7 mouse cellular contexts compared by ENCODE assay signal in the genomic region with DNA sequence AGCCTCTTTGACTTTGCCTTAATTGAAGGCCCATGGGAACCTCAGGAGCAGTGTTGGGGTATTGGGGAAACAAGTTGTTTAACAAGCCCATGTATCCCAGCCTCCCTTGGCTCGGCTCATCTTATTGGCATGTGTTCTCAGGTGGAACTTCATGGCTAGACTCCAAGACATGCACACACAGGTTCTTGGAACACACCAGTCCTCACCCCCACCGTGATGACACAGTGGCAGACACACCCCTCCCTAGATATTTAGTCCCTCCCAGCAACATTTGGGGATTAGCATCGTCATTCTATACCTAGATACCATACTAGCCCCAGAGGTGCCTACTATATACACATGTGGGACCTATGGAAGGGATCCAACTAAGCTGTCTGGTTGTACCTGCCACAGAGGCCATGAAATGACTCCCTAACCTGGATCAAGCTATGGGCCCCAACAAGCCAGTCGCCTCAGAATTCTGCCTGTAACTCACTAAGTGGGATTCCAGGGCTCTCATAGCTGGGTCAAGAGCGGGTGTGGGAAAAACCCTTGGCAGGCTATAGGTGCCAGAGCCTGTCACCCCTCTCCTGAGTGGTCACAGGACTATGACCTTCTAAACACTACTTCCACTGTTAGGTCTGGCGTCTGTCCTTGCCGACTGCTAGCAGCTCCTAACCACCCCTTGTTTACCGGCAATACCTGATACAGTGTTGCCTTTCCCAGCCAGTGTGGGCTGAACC. TPM values are rescaled to one million over a fixed set of nuclear protein-coding genes. Genes with fewer than 3 reads are reported as not detected.
DNase-seq lines count a peak whose midpoint lies in the region; ATAC-seq lines count a peak whose summit lies in the region.

No protein-coding gene starts in this region.

- H3K36me3 ChIP-seq in erythroblast, embryonic 14.5 days (ENCODE audit: control insufficient read depth), result peaks cover 44% of the 10 kb centered on the region
- H3K36me3 ChIP-seq in intestine, embryonic 15.5 days, result peaks cover 9% of the 10 kb centered on the region; the same call in 1 of the 2 replicates

- H3K4me3 ChIP-seq in brown adipose tissue, adult 24 weeks (ENCODE audit: insufficient read depth, low read depth, low read length), result peak overlapping the region; percentile 72
- H3K4me3 ChIP-seq in erythroblast, embryonic 14.5 days (replicated peaks), result peak overlapping the region; percentile 91
- peak overlapping the region; percentile 62 for H3K4me3 ChIP-seq in intestine, embryonic 15.5 days (replicated peaks)

- H3K27ac ChIP-seq in brown adipose tissue, adult 24 weeks (replicated peaks; ENCODE audit: low read depth, low read length), result peak overlapping the region; percentile 74
- peak overlapping the region; percentile 18; the same call in 1 of the 2 replicates for H3K27ac ChIP-seq in intestine, embryonic 15.5 days

- H3K27me3 ChIP-seq in erythroblast, embryonic 14.5 days (ENCODE audit: control insufficient read depth), result peaks cover 1% of the 10 kb centered on the region
- no peaks in the 10 kb centered on the region; the same call in 1 of the 2 replicates for H3K27me3 ChIP-seq in intestine, embryonic 15.5 days (replicated peaks)

- no peaks in the 10 kb centered on the region for H3K9me3 ChIP-seq in erythroblast, embryonic 14.5 days (ENCODE audit: control insufficient read depth, low read length)
- H3K9me3 ChIP-seq in intestine, embryonic 15.5 days, result no peaks in the 10 kb centered on the region

- DNase-seq in lung, adult 18-20 months, result peak; percentile 86 to 88
- DNase-seq in embryo, embryonic 10.5 days (ENCODE audit: low spot score), result no peak
- DNase-seq in ovary, postnatal 14 days (ENCODE audit: low spot score), result no peak
- DNase-seq in gastrocnemius, adult 18-20 months (ENCODE audit: low spot score), result no peak

- 65% methylated on average over 8 of the region's 8 CpGs for WGBS in intestine, embryonic 15.5 days

- H3K4me1 ChIP-seq in brown adipose tissue, adult 24 weeks (ENCODE audit: control insufficient read depth, insufficient read depth, insufficient read length, low read length), result no peaks in the 10 kb centered on the region
- H3K4me1 ChIP-seq in erythroblast, embryonic 14.5 days (ENCODE audit: control insufficient read depth), result peaks cover 91% of the 10 kb centered on the region
- H3K4me1 ChIP-seq in intestine, embryonic 15.5 days (replicated peaks), result peaks cover 24% of the 10 kb centered on the region

- no peak for ATAC-seq in intestine, embryonic 15.5 days

- H3K4me2 ChIP-seq in intestine, embryonic 15.5 days (replicated peaks), result peak overlapping the region; percentile 76

- peak overlapping the region; percentile 30; the same call in 1 of the 2 replicates for H3K9ac ChIP-seq in intestine, embryonic 15.5 days

RNA-seq across cellular contexts. Expression of a gene that starts 2.4 kb away (rescaled TPM):
- polyA plus RNA-seq in brown adipose tissue, adult 24 weeks (2012; ENCODE audit: insufficient read depth, insufficient read length, missing spikeins), result 23.1 and 44.9 TPM in 2 replicates
- polyA plus RNA-seq in erythroblast, embryonic 14.5 days (2012), result 1.9 and 4.1 TPM in 2 replicates
- 16.2 and 16.8 TPM in 2 replicates for polyA plus RNA-seq in intestine, embryonic 15.5 days (2015; fragmentation: Nextera tagmentation; extraction: Ambion mirVana)
- 1 to 10 TPM; 6.0 to 6.6 TPM for total RNA-seq in gastrocnemius, adult 18-20 months (2021)

RNA-seq across cellular contexts. Expression of a gene that starts 8.5 kb away (rescaled TPM):
- 18.4 and 23.6 TPM in 2 replicates for polyA plus RNA-seq in brown adipose tissue, adult 24 weeks (2012; ENCODE audit: insufficient read depth, insufficient read length, missing spikeins)
- 0.11 TPM in 2 replicates for polyA plus RNA-seq in erythroblast, embryonic 14.5 days (2012)
- 34.8 and 35.4 TPM in 2 replicates for polyA plus RNA-seq in intestine, embryonic 15.5 days (2015; fragmentation: Nextera tagmentation; extraction: Ambion mirVana)
- total RNA-seq in gastrocnemius, adult 18-20 months (2021), result 10 to 100 TPM; 33.6 to 34.8 TPM

RNA-seq across cellular contexts. Expression of a gene that starts 39.9 kb away (rescaled TPM):
- polyA plus RNA-seq in brown adipose tissue, adult 24 weeks (2012; ENCODE audit: insufficient read depth, insufficient read length, missing spikeins), result 52.8 and 58.3 TPM in 2 replicates
- 0.24 and 0.32 TPM in 2 replicates for polyA plus RNA-seq in erythroblast, embryonic 14.5 days (2012)
- polyA plus RNA-seq in intestine, embryonic 15.5 days (2015; fragmentation: Nextera tagmentation; extraction: Ambion mirVana), result 9.0 and 11.1 TPM in 2 replicates
- total RNA-seq in gastrocnemius, adult 18-20 months (2021), result 10 to 100 TPM; 11.8 to 13.3 TPM

RNA-seq across cellular contexts. Expression of a gene that starts 42.2 kb away (rescaled TPM):
- polyA plus RNA-seq in brown adipose tissue, adult 24 weeks (2012; ENCODE audit: insufficient read depth, insufficient read length, missing spikeins), result 8.8 and 22.5 TPM in 2 replicates
- polyA plus RNA-seq in erythroblast, embryonic 14.5 days (2012), result not detected in 2 replicates
- polyA plus RNA-seq in intestine, embryonic 15.5 days (2015; fragmentation: Nextera tagmentation; extraction: Ambion mirVana), result 0.28 and 0.40 TPM in 2 replicates
- 10 to 100 TPM; 31.8 to 32.2 TPM for total RNA-seq in gastrocnemius, adult 18-20 months (2021)

Comparison
In these comparisons a context has a peak if more than half of its experiments do, and no peak if none do; other contexts are left out.
1. DNase-seq: peak in lung, adult 18-20 months (2 of 2); none in embryo, embryonic 10.5 days (single experiment), ovary, postnatal 14 days (single experiment) and gastrocnemius, adult 18-20 months (single experiment).
2. RNA of a gene that starts 8.5 kb away (polyA plus RNA-seq): 34.8 to 35.4 TPM in intestine, embryonic 15.5 days and 18.4 to 23.6 TPM in brown adipose tissue, adult 24 weeks; 0.11 TPM in erythroblast, embryonic 14.5 days; every median in the first group is over 10 times any median in the second.
3. Peak in every context shown above with its lines, with median percentiles within 50 percentile points of each other: H3K4me3 ChIP-seq.